Mouse (Mus musculus): ENCODE data around the gene Gpr180. TPM values are rescaled to one million over a fixed set of nuclear protein-coding genes. Genes with fewer than 3 reads are reported as not detected.

Gene Gpr180
- polyA plus RNA-seq, 1 experiment from 2014 or later: 60.8 TPM

Other genes starting within 250 kb of the Gpr180 start
- 0.76 and 1.2 TPM in 2 replicates for gene Dct, start 84.9 kb upstream of the Gpr180 start, polyA plus RNA-seq (2015; fragmentation: Nextera tagmentation; extraction: Ambion mirVana)
- 35.5 and 35.7 TPM in 2 replicates for gene Tgds, start 4.4 kb upstream of the Gpr180 start, polyA plus RNA-seq (2015; fragmentation: Nextera tagmentation; extraction: Ambion mirVana)
- 0.72 and 0.96 TPM in 2 replicates for gene Sox21, start 99.9 kb downstream of the Gpr180 start, polyA plus RNA-seq (2015; fragmentation: Nextera tagmentation; extraction: Ambion mirVana)
- gene Gm9376, start 129.8 kb downstream of the Gpr180 start, polyA plus RNA-seq (2015; fragmentation: Nextera tagmentation; extraction: Ambion mirVana): not detected in 2 replicates